26 mouse cellular contexts compared by ENCODE assay signal in the genomic region with DNA sequence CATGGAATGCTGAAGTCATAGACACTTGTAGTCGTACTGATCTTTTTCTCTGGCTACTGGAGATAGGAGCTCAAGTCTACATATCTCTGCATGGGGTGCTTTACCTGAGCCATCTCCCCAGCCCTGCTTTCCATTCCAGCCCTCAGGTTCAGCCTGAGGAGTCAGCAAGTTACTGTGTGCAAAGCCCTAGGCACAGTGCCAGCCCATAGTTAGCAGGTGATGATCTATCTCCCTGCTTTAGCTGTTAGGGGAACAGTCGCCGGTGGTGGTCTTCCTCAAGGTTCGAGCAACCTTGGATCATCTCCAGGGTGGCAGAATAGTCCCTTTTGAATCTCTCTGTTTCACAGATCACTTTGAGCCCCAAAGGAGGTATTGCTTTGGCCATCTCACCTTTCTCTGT. TPM values are rescaled to one million over a fixed set of nuclear protein-coding genes. Genes with fewer than 3 reads are reported as not detected.
A peak's percentile ranks its signal among the peaks of the same experiment; 100 is the strongest.
DNase-seq lines count a peak whose midpoint lies in the region; ATAC-seq lines count a peak whose summit lies in the region.
"Had no signal": no experiment of that assay in that cellular context is flagged by ENCODE, and none has a peak within 500 bp of the region (broad histone marks: within the 10 kb centered on the region; RNA-seq: fewer than 3 reads in every experiment).

No protein-coding gene starts in this region.

- no peak overlapping the region for H3K9ac ChIP-seq in intestine, embryonic 15.5 days
- H3K9ac ChIP-seq: embryonic facial prominence, embryonic 15.5 days; forebrain, embryonic 15.5 days; hindbrain, embryonic 12.5 days; liver, embryonic 14.5 days had no signal

- no peaks in the 10 kb centered on the region for H3K27me3 ChIP-seq in intestine, embryonic 15.5 days (replicated peaks)
- H3K27me3 ChIP-seq: embryonic facial prominence, embryonic 15.5 days; forebrain, embryonic 15.5 days; hindbrain, embryonic 12.5 days had no signal

- H3K27ac ChIP-seq in intestine, embryonic 15.5 days = no peak overlapping the region
- H3K27ac ChIP-seq: embryonic facial prominence, embryonic 10.5 days; embryonic facial prominence, embryonic 15.5 days; forebrain, embryonic 15.5 days; hindbrain, embryonic 12.5 days; hindbrain, postnatal 0 days; liver, embryonic 14.5 days; macrophage had no signal

- 91% methylated on average over 4 of the region's 4 CpGs for WGBS in intestine, embryonic 15.5 days

- DNase-seq in heart, adult 11 months = peak; percentile 90
- DNase-seq in heart, postnatal 36 days = no peak
- DNase-seq in kidney, adult 11 months = peak; percentile 25
- no peak for DNase-seq in kidney, postnatal 4 days
- peak; percentile 43 for DNase-seq in kidney, postnatal 10 days
- DNase-seq in kidney, postnatal 36 days = peak; percentile 44 to 52
- DNase-seq: adrenal gland, postnatal 14 days; cerebellum, adult 11 months; gastrocnemius, adult 2 months; gastrocnemius, postnatal 36 days; liver; lung, adult 2 months; lung, postnatal 10 days; midbrain, embryonic 14.5 days; thymus, adult 2 months; thymus, postnatal 36 days had no signal

- no peak for ATAC-seq in intestine, embryonic 15.5 days
- ATAC-seq: CD4-positive, CD25-positive, alpha-beta regulatory T cell, adult 4 months; forebrain, embryonic 15.5 days; hindbrain, postnatal 0 days; intestine, embryonic 16.5 days had no signal

- H3K4me3 ChIP-seq in intestine, embryonic 15.5 days (replicated peaks) = no peak overlapping the region
- H3K4me3 ChIP-seq: embryonic facial prominence, embryonic 10.5 days; embryonic facial prominence, embryonic 15.5 days; forebrain, embryonic 15.5 days; hindbrain, embryonic 12.5 days had no signal

- peaks cover 9% of the 10 kb centered on the region for H3K4me1 ChIP-seq in intestine, embryonic 15.5 days (replicated peaks)

- no peaks in the 10 kb centered on the region for H3K36me3 ChIP-seq in intestine, embryonic 15.5 days
- H3K36me3 ChIP-seq: embryonic facial prominence, embryonic 10.5 days; embryonic facial prominence, embryonic 15.5 days; forebrain, embryonic 15.5 days; hindbrain, embryonic 12.5 days had no signal

- no peaks in the 10 kb centered on the region for H3K9me3 ChIP-seq in intestine, embryonic 15.5 days
- H3K9me3 ChIP-seq: embryonic facial prominence, embryonic 15.5 days; forebrain, embryonic 15.5 days; hindbrain, embryonic 12.5 days had no signal

- no peak overlapping the region for H3K4me2 ChIP-seq in intestine, embryonic 15.5 days (replicated peaks)
- H3K4me2 ChIP-seq: embryonic facial prominence, embryonic 15.5 days; forebrain, embryonic 15.5 days; hindbrain, embryonic 12.5 days had no signal

- intact Hi-C loops in heart, postnatal 36 days (cut with DNase I) = no loop called here

RNA-seq across cellular contexts. Expression of gene Sspn, which starts 5.1 kb away (rescaled TPM):
- total RNA-seq in heart, postnatal 36 days (2021) = 100 to 1,000 TPM; 131 to 132 TPM
- polyA plus RNA-seq in intestine, embryonic 15.5 days (2015; fragmentation: Nextera tagmentation; extraction: Ambion mirVana) = 7.7 and 8.6 TPM in 2 replicates
- polyA plus RNA-seq: CD4-positive, CD25-positive, alpha-beta regulatory T cell, adult 4 months had no signal

Comparison
In these comparisons a context has a peak if more than half of its experiments do, and no peak if none do; other contexts are left out.
1. DNase-seq: peak in heart, adult 11 months (single experiment), kidney, adult 11 months (single experiment), kidney, postnatal 10 days (single experiment) and kidney, postnatal 36 days (2 of 2); none in heart, postnatal 36 days (0 of 2) and kidney, postnatal 4 days (0 of 2).